In the genomic region with DNA sequence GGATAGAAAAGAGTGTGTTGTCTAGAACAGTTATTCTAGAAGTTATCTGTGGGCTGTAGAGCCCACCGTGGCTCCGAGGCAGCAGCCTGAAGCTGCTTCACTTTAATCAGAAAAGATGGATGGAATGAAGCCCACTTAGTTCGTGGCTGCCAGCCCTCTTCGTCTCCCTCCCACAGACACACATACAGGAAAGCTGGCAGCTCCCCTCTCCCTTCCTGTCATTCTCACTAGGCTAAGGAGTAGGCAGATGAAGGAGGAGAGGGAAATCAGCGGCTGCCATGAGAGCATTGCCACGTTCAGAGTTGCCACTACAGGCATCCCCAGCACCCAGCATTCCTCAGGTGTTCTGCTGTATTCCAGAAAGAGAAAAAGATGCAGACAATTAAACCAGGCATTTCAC, we compare ENCODE assay signal across 28 mouse cellular contexts.
A peak's percentile ranks its signal among the peaks of the same experiment; 100 is the strongest.
DNase-seq lines count a peak whose midpoint lies in the region; ATAC-seq and TF ChIP-seq lines count a peak whose summit lies in the region.
"Had no signal": no experiment of that assay in that cellular context is flagged by ENCODE, and none has a peak within 500 bp of the region (broad histone marks: within the 10 kb centered on the region; RNA-seq: fewer than 3 reads in every experiment).

No protein-coding gene starts in this region.

- no peak overlapping the region for H3K4me2 ChIP-seq in forebrain, embryonic 16.5 days (ENCODE audit: low read length)
- no peak overlapping the region for H3K4me2 ChIP-seq in forebrain, embryonic 12.5 days
- H3K4me2 ChIP-seq: embryonic facial prominence, embryonic 15.5 days; heart, embryonic 11.5 days; intestine, embryonic 15.5 days; limb, embryonic 12.5 days; liver, embryonic 11.5 days had no signal

- intact Hi-C loops in left cerebral cortex, postnatal 25 days (cut with DNase I) = no loop called here
- intact Hi-C loops in left cerebral cortex, adult 2 months (cut with DNase I) = no loop called here
- intact Hi-C loops in left cerebral cortex, postnatal 4 days (cut with DNase I) = no loop called here

- no peak overlapping the region for H3K9ac ChIP-seq in forebrain, embryonic 16.5 days (replicated peaks; ENCODE audit: low read depth, low read length)
- H3K9ac ChIP-seq in forebrain, embryonic 12.5 days = no peak overlapping the region
- H3K9ac ChIP-seq: embryonic facial prominence, embryonic 15.5 days; intestine, embryonic 15.5 days; limb, embryonic 12.5 days had no signal

- no peak overlapping the region for H3K4me3 ChIP-seq in forebrain, embryonic 16.5 days (replicated peaks; ENCODE audit: low read length)
- no peak overlapping the region for H3K4me3 ChIP-seq in forebrain, embryonic 12.5 days (replicated peaks)
- H3K4me3 ChIP-seq in left cerebral cortex, adult 2 months = no peak overlapping the region
- H3K4me3 ChIP-seq: embryonic facial prominence, embryonic 15.5 days; hindbrain, embryonic 10.5 days; intestine, embryonic 15.5 days; limb, embryonic 12.5 days; midbrain, embryonic 10.5 days had no signal

- H3K36me3 ChIP-seq in forebrain, embryonic 16.5 days (ENCODE audit: control insufficient read depth, insufficient read depth) = no peaks in the 10 kb centered on the region
- no peaks in the 10 kb centered on the region for H3K36me3 ChIP-seq in forebrain, embryonic 12.5 days (replicated peaks)
- H3K36me3 ChIP-seq: embryonic facial prominence, embryonic 15.5 days; G1E; hindbrain, embryonic 10.5 days; intestine, embryonic 15.5 days; limb, embryonic 12.5 days; midbrain, embryonic 10.5 days had no signal

- no peak for TF ChIP-seq CTCF in left cerebral cortex, adult 2 months (IDR thresholded peaks at IDR 0.05)

- WGBS in forebrain, embryonic 16.5 days = 54% methylated on average over 6 of the region's 6 CpGs
- WGBS in forebrain, embryonic 12.5 days = 85% methylated on average over 6 of the region's 6 CpGs

- no peaks in the 10 kb centered on the region for H3K9me3 ChIP-seq in forebrain, embryonic 16.5 days (ENCODE audit: control insufficient read depth, low read length)
- no peaks in the 10 kb centered on the region for H3K9me3 ChIP-seq in forebrain, embryonic 12.5 days
- H3K9me3 ChIP-seq: embryonic facial prominence, embryonic 15.5 days; G1E; hindbrain, embryonic 10.5 days; intestine, embryonic 15.5 days; limb, embryonic 12.5 days; midbrain, embryonic 10.5 days had no signal

- no peaks in the 10 kb centered on the region for H3K27me3 ChIP-seq in forebrain, embryonic 16.5 days (replicated peaks; ENCODE audit: control insufficient read depth, insufficient read depth, low read length)
- no peaks in the 10 kb centered on the region for H3K27me3 ChIP-seq in forebrain, embryonic 12.5 days
- H3K27me3 ChIP-seq: CH12.LX; embryonic facial prominence, embryonic 15.5 days; intestine, embryonic 15.5 days; limb, embryonic 12.5 days; Patski had no signal

- H3K4me1 ChIP-seq in forebrain, embryonic 16.5 days (replicated peaks; ENCODE audit: control insufficient read depth, insufficient read depth, low read length) = no peaks in the 10 kb centered on the region
- H3K4me1 ChIP-seq in forebrain, embryonic 12.5 days = no peaks in the 10 kb centered on the region
- H3K4me1 ChIP-seq: embryonic facial prominence, embryonic 15.5 days; hindbrain, embryonic 10.5 days; intestine, embryonic 15.5 days; limb, embryonic 12.5 days; midbrain, embryonic 10.5 days had no signal

- H3K27ac ChIP-seq in forebrain, embryonic 16.5 days (ENCODE audit: low read length) = no peak overlapping the region
- no peak overlapping the region for H3K27ac ChIP-seq in forebrain, embryonic 12.5 days
- no peak overlapping the region for H3K27ac ChIP-seq in left cerebral cortex, adult 2 months
- H3K27ac ChIP-seq: embryonic facial prominence, embryonic 15.5 days; hindbrain, embryonic 10.5 days; intestine, embryonic 15.5 days; limb, embryonic 12.5 days; midbrain, embryonic 10.5 days had no signal

- DNase-seq in left cerebral cortex, postnatal 25 days (ENCODE audit: low spot score in 2 of 2) = peak; percentile 2 to 58
- DNase-seq in left cerebral cortex, adult 2 months (ENCODE audit: extremely low spot score in 1 of 2, low spot score in 2 of 2) = no peak
- peak; percentile 2 to 30 for DNase-seq in frontal cortex, adult 2 months (ENCODE audit: extremely low spot score in 1 of 2, low spot score in 1 of 2)
- DNase-seq in left cerebral cortex, postnatal 4 days = peak; percentile 30
- DNase-seq in embryo, embryonic 10 days (ENCODE audit: low spot score) = no peak
- DNase-seq: adrenal gland, postnatal 36 days; B cell, adult 2 months; cerebellum, adult 11-12 months; gastrocnemius, postnatal 14 days; heart, adult 11 months; kidney, adult 8-10 months; kidney, postnatal 10 days; lung, adult 18-20 months; thymus, adult 18-20 months; thymus, postnatal 36 days had no signal

- ATAC-seq in forebrain, embryonic 16.5 days = peak; percentile 82
- ATAC-seq in forebrain, embryonic 12.5 days (ENCODE audit: low FRiP score) = no peak
- ATAC-seq: hindbrain, embryonic 16.5 days; intestine, embryonic 15.5 days; Patski had no signal

Comparison
In these comparisons a context has a peak if more than half of its experiments do, and no peak if none do; other contexts are left out.
1. DNase-seq: peak in left cerebral cortex, postnatal 25 days (2 of 2), frontal cortex, adult 2 months (2 of 2) and left cerebral cortex, postnatal 4 days (single experiment); none in left cerebral cortex, adult 2 months (0 of 2) and embryo, embryonic 10 days (single experiment).